ENCODE assay signal across 8 mouse cellular contexts in genomic region chr1:161494343-161494742, GRCm38 (mm10). TPM values are rescaled to one million over a fixed set of nuclear protein-coding genes. Genes with fewer than 3 reads are reported as not detected.
DNase-seq lines count a peak whose midpoint lies in the region; ATAC-seq lines count a peak whose summit lies in the region.
"Had no signal": no experiment of that assay in that cellular context is flagged by ENCODE, and none has a peak within 500 bp of the region (broad histone marks: within the 10 kb centered on the region; RNA-seq: fewer than 3 reads in every experiment).

Tnfsf18 (plus strand) TSS chr1:161494655.

- 59% methylated on average over 8 of the region's 8 CpGs for WGBS in neural tube, embryonic 11.5 days
- WGBS in embryonic facial prominence, embryonic 15.5 days: 18% methylated on average over 8 of the region's 8 CpGs

- H3K27me3 ChIP-seq in neural tube, embryonic 11.5 days (ENCODE audit: control insufficient read depth, insufficient read depth, low read length): no peaks in the 10 kb centered on the region
- H3K27me3 ChIP-seq in embryonic facial prominence, embryonic 15.5 days: no peaks in the 10 kb centered on the region

- H3K9ac ChIP-seq in neural tube, embryonic 11.5 days (ENCODE audit: low read length): no peak within 1 kb of the TSS
- H3K9ac ChIP-seq in embryonic facial prominence, embryonic 15.5 days: no peak within 1 kb of the TSS

- intact Hi-C loops in heart, postnatal 25 days (cut with DNase I): loop anchor here (5.0 kb wide), 1 partner anchor 87 kb away; no protein-coding TSS in a partner anchor

- H3K27ac ChIP-seq in neural tube, embryonic 11.5 days (ENCODE audit: low read depth, low read length): no peak within 1 kb of the TSS
- H3K27ac ChIP-seq in embryonic facial prominence, embryonic 15.5 days (replicated peaks): no peak within 1 kb of the TSS

- peak; percentile 37 for DNase-seq in neural tube, embryonic 11.5 days (ENCODE audit: low spot score)
- no peak for DNase-seq in neural tube, embryonic 10.5 days (ENCODE audit: extremely low spot score, low spot score)
- peak; percentile 71 for DNase-seq in heart, postnatal 25 days (ENCODE audit: low spot score)
- DNase-seq in layer of hippocampus, postnatal 36 days: peak; percentile 10 to 16
- DNase-seq in right cerebral cortex, postnatal 25 days: peak; percentile 10
- DNase-seq in left cerebral cortex, adult 9 months (ENCODE audit: low spot score in 2 of 2): no peak

- H3K4me2 ChIP-seq in neural tube, embryonic 11.5 days (ENCODE audit: low read depth): no peak within 1 kb of the TSS
- H3K4me2 ChIP-seq in embryonic facial prominence, embryonic 15.5 days (replicated peaks): 0 out of 2 replicates have a peak within 1 kb of the TSS, but pooled peaks have one; percentile 6

- no peaks in the 10 kb centered on the region for H3K36me3 ChIP-seq in neural tube, embryonic 11.5 days (ENCODE audit: control insufficient read depth, insufficient read depth, low read length)
- H3K36me3 ChIP-seq in embryonic facial prominence, embryonic 15.5 days: no peaks in the 10 kb centered on the region

- no peaks in the 10 kb centered on the region for H3K4me1 ChIP-seq in neural tube, embryonic 11.5 days (ENCODE audit: control insufficient read depth, insufficient read depth, low read length)
- peaks cover 5% of the 10 kb centered on the region; the same call in 1 of the 2 replicates for H3K4me1 ChIP-seq in embryonic facial prominence, embryonic 15.5 days

- H3K4me3 ChIP-seq in neural tube, embryonic 11.5 days (ENCODE audit: low read depth, low read length): no peak within 1 kb of the TSS
- no peak within 1 kb of the TSS for H3K4me3 ChIP-seq in embryonic facial prominence, embryonic 15.5 days (replicated peaks)

- ATAC-seq in neural tube, embryonic 11.5 days (ENCODE audit: insufficient read depth, low FRiP score, low TSS enrichment): no peak
- peak; percentile 34; the same call in 1 of the 2 replicates for ATAC-seq in embryonic facial prominence, embryonic 15.5 days (ENCODE audit: insufficient number of reproducible peaks, low FRiP score, low TSS enrichment, low read depth)

- H3K9me3 ChIP-seq in neural tube, embryonic 11.5 days (ENCODE audit: control insufficient read depth, low read length): no peaks in the 10 kb centered on the region
- H3K9me3 ChIP-seq in embryonic facial prominence, embryonic 15.5 days (replicated peaks): no peaks in the 10 kb centered on the region

RNA-seq across cellular contexts. Expression of gene Tnfsf18, which starts in this region (rescaled TPM):
- polyA plus RNA-seq in neural tube, embryonic 11.5 days (2014; fragmentation: Nextera tagmentation; extraction: Ambion mirVana): not detected in 2 replicates
- 0.11 TPM in 2 replicates for polyA plus RNA-seq in embryonic facial prominence, embryonic 15.5 days (2015; fragmentation: Nextera tagmentation; extraction: Ambion mirVana)
- under 1 TPM in 1 of 2 experiments, not detected in 1; 0.11 TPM for total RNA-seq in heart, postnatal 25 days (2021)
- total RNA-seq in layer of hippocampus, postnatal 36 days (2021): not detected
- polyA plus RNA-seq: large intestine, adult 2 months had no signal

Comparison
In these comparisons a context has a peak if more than half of its experiments do, and no peak if none do; other contexts are left out.
1. Peak in DNase-seq in neural tube, embryonic 11.5 days; RNA of the gene not detected or under 1 TPM.
2. Peak in ATAC-seq and H3K4me2 ChIP-seq in embryonic facial prominence, embryonic 15.5 days; RNA of the gene not detected or under 1 TPM.
3. Peak in DNase-seq in heart, postnatal 25 days; RNA of the gene not detected or under 1 TPM.
4. Peak in DNase-seq in layer of hippocampus, postnatal 36 days; RNA of the gene not detected or under 1 TPM.